Mouse (Mus musculus) hindbrain, embryonic 10.5 days (tissue): ENCODE data around the gene Sall4. TPM values are rescaled to one million over a fixed set of nuclear protein-coding genes. Genes with fewer than 3 reads are reported as not detected.
"Not testable (repeated sequence)": the region's sequence is repeated elsewhere in the genome, so short reads cannot be mapped to it uniquely, and the experiment has no call there.

ENCODE experiments used
- DNase-seq: peaks from one replicate; pipeline ENCODE4 v3.0.0-alpha.2; 2017; ENCODE audit warnings: low spot score
- H3K27ac ChIP-seq: fragments of 300-500 bp; sonication (generic); 2 replicates; pipeline ENCODE4 v1.5.1; 2016; ENCODE audit warnings: mild to moderate bottlenecking, moderate library complexity
- H3K27me3 ChIP-seq: fragments of 300-500 bp; sonication (generic); 2 replicates; pipeline ENCODE4 v1.6.1; 2016; ENCODE audit warnings: mild to moderate bottlenecking; ENCODE audit not compliant: poor library complexity, insufficient read depth, severe bottlenecking
- H3K36me3 ChIP-seq: fragments of 300-500 bp; sonication (generic); 2 replicates; pipeline ENCODE4 v1.6.1; 2016; ENCODE audit warnings: mild to moderate bottlenecking, moderate library complexity
- H3K4me1 ChIP-seq: fragments of 300-500 bp; sonication (generic); replicated peaks from 2 replicates; pipeline ENCODE4 v1.6.1; 2016; ENCODE audit warnings: mild to moderate bottlenecking
- H3K4me3 ChIP-seq: fragments of 300-500 bp; sonication (generic); 2 replicates; pipeline ENCODE4 v1.5.1; 2016; ENCODE audit warnings: mild to moderate bottlenecking, moderate library complexity
- H3K9me3 ChIP-seq: fragments of 300-500 bp; sonication (generic); 2 replicates; pipeline ENCODE4 v1.6.1; 2016; ENCODE audit warnings: mild to moderate bottlenecking, moderate library complexity
- WGBS: fragments of 180-500 bp; shearing (Covaris S2); methylation state at CpG from one replicate; pipeline ENCODE4 v1.1.7; 2016; 5-methylcytosine and 5-hydroxymethylcytosine counted together
- polyA plus RNA-seq: library from polyadenylated mRNA; unstranded; fragments of >200 nt; fragmentation: Nextera tagmentation; extraction: Ambion mirVana; gene quantifications from 2 replicates; pipeline ENCODE4 v1.2.1, GENCODE M21; 2016

The Sall4 gene
- polyA plus RNA-seq, 1 experiment from 2014 or later, result 19.0 TPM

DNA sequence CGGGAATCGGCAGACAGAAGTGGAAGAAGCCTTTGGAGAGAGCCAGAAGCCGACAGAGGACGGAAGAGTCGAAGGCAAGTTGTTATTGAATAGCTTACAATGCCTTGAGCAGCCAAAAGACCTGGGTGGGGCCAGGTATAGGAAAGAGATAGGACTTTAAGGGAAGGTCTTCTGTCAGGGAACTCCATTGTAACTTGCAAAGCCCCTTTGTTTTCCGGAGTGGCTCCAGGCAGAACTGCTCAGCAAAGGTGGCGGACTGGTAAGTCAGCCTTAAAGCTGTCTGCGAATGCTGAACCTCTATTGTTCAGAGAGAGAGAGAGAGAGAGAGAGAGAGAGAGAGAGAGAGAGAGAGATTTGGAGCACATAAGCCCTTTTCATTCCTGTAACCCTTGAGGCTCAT is 1.5 kb upstream of the Sall4 start:
- no peaks in the 10 kb centered on the region for H3K36me3 ChIP-seq
- no peak overlapping the region for H3K27ac ChIP-seq
- H3K4me3 ChIP-seq, result no peak overlapping the region
- no peak for DNase-seq
- 37% methylated on average over 8 of the region's 8 CpGs for WGBS
- H3K4me1 ChIP-seq, result peaks cover 43% of the 10 kb centered on the region
- peaks cover 20% of the 10 kb centered on the region for H3K27me3 ChIP-seq
- H3K9me3 ChIP-seq, result no peaks in the 10 kb centered on the region

DNA sequence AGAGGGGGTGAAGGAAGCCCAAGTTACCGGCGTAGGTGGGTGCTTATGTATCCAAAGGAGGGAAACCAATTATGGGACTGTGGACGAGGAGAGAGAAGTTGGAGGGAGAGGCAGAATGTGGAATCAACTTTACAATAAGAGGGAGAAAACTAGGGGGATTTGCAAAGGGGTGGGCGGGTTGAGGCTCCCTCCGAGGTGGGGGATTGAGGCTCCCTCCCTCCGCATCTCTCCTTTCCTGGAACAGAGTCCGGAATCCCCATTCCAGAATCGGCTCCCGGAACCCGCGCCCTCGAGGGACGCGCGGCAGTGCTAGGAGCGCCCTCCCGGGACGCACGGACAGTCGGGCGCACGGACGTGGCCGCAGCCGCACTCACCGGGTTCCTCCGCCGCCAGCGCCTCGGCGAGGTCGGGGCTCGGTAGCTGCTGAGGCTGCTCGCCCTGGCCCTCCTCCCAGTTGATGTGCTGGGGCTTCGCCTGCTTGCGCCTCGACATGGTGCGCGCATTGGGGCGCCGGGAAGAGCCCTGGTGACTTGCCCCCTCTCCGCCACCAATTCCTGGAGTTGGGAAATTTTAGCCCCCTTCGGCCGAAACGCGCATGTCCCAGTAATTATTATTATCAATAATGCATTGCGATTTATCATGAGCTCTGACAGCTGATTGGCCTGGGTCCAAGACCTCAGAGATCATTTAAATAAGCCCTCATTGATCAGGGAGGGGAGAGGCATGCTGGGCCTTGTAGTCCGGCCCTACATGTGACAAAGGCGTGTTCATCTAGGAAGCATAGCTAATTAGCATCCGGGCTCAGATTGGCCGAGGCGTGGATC is 993 bp downstream of the Sall4 start:
- no peaks in the 10 kb centered on the region for H3K36me3 ChIP-seq
- H3K27me3 ChIP-seq, result peaks cover 20% of the 10 kb centered on the region
- peaks cover 68% of the 10 kb centered on the region for H3K4me1 ChIP-seq
- no peaks in the 10 kb centered on the region for H3K9me3 ChIP-seq
- H3K27ac ChIP-seq, result peak overlapping the region; percentile 96
- DNase-seq, result peak; percentile 88
- H3K4me3 ChIP-seq, result peak overlapping the region; percentile 90
- WGBS, result under 1% methylated on average over 52 of the region's 52 CpGs

DNA sequence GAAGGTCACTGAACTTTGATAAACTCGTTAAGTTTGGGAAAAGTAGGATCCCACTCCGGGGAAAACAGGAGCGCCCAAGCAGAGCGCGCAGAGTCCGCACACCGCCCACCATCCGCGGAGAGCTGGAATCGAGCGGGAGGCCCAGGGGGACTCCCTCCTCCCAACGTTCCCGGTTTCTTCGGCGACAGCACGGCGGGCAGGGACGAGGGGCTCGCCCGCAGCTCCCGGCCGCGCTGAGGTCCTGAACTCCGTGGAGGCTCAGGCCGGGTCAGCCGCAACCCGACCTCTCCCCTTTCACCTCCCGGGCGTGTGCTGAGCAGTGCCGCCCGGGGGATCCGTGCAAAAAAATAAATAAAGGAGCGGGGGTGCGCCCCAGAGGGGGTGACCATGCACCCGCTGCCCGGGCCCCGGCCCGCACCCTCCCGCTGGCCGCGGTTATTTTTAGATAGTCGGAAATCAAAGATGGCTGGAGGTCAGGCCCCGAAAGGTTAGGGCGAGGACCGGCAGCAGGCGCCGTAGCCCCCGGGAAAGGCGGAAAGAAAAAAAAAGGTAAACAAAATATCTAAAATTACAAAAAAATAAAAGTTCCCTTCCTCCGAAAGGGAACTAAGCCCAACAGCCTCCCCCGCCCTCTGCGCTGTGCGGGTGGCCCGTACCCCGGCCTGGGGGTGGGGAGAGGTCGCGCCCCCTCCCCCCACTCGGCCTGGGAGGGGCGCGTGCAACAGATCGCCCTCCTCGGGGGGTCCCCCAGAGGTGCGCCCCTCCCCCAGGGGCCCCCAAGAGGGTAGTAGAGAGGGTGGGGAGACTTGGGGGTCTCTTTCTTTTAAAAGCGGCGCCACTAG is 1.8 kb downstream of the Sall4 start:
- peak overlapping the region; percentile 90 for H3K4me3 ChIP-seq
- H3K27me3 ChIP-seq, result peaks cover 20% of the 10 kb centered on the region
- no peak for DNase-seq
- no peaks in the 10 kb centered on the region for H3K9me3 ChIP-seq
- WGBS, result under 1% methylated on average over 65 of the region's 65 CpGs
- peaks cover 1% of the 10 kb centered on the region; the same call in 1 of the 2 replicates for H3K36me3 ChIP-seq
- H3K27ac ChIP-seq, result peak overlapping the region; percentile 96
- H3K4me1 ChIP-seq, result peaks cover 76% of the 10 kb centered on the region

DNA sequence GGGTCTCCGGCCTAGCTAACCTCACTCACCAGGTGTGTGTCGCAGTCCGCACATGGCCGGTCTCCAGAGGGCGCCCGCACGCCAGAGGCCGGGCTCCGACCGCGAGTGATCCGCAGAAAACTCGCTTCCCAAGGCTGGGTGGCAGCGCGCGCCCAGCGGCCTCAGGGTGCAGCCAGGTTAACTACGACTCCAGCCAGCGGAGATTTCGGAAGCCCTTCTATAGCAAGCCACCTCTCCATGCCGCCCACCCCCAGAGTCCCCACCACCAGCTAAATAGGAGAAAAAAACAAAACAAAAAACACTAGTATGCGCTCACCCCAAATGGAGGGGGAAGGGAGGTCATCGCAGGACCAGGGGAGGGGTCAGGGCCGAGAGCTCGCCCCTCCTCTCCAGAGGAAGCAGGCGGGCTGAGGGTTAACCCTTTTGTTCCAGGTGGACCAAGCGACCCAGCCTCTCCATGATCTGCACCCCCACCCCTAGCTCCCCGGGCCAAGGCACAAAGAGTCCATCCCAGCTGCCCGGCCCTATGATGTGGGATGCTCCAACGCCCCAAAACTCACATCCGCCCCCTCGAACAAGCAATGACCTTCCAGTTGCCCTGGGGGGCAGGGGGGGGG is 2.6 kb downstream of the Sall4 start:
- H3K9me3 ChIP-seq, result no peaks in the 10 kb centered on the region
- peak overlapping the region; percentile 96 for H3K27ac ChIP-seq
- under 1% methylated on average over 32 of the region's 32 CpGs for WGBS
- peaks cover 4% of the 10 kb centered on the region; the same call in 1 of the 2 replicates for H3K36me3 ChIP-seq
- peaks cover 77% of the 10 kb centered on the region for H3K4me1 ChIP-seq
- peak; percentile 82 for DNase-seq
- H3K4me3 ChIP-seq, result peak overlapping the region; percentile 90
- H3K27me3 ChIP-seq, result peaks cover 20% of the 10 kb centered on the region

DNA sequence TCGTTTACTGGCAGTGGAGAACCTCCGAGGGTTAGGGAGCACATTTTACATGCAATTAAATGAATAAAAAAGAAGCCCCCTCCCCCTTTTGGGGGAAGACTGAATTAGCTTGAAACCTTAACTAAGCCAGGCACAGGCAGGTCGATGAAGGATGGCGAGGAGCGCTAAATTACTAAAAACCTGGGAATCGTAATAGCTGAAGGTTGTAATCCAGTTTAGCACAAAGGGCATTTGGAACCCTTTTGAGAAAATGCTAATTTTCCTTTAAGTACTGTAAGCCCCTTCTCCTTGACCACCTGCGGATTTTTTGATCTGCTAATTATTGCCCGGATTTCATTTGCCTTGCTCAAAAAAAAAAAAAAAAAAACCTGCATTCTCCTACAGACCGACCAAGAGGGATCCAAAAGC is 3.3 kb downstream of the Sall4 start:
- no peak for DNase-seq
- Histone ChIP-seq H3K36me3 (peaks cover 11% of the 10 kb centered on the region; the same call in 1 of the 2 replicates), H3K4me1 (peaks cover 80% of the 10 kb centered on the region), H3K4me3 (peak overlapping the region; percentile 90), H3K27me3 (peaks cover 20% of the 10 kb centered on the region), H3K27ac (peak overlapping the region; percentile 2; the same call in 1 of the 2 replicates), H3K9me3 (no peaks in the 10 kb centered on the region)
- WGBS, result 4% methylated on average over 9 of the region's 9 CpGs

- no peak for DNase-seq
- Histone ChIP-seq H3K27me3 (peaks cover 14% of the 10 kb centered on the region), H3K36me3 (peaks cover 16% of the 10 kb centered on the region; the same call in 1 of the 2 replicates), H3K4me1 (peaks cover 77% of the 10 kb centered on the region), H3K27ac (peak overlapping the region; percentile 18; the same call in 1 of the 2 replicates), H3K9me3 (no peaks in the 10 kb centered on the region), H3K4me3 (peak overlapping the region; percentile 90)
- WGBS, result 4% methylated on average over 7 of the region's 7 CpGs
These were observed 4.0 kb downstream of the Sall4 start for GRCm38 (mm10) chr2:168763785-168764184.

DNA sequence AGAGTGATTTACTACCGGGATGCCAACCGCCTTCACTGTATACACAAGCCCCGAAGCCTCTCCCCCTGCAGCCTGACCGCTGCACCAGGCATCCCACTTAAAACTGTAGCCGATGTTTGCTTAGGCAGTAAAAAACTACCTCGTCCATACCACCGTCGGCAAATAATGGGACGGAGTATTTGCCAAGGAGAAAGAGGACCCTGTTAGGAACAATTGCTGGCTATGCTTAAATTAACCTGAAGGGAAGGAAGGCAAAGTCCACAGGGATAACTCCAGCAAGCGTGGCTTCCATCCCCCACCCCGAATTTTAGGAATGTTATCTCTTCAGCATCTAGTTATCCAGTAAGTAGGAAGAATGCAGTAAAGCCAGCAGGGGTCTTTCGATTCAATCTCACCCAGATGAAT is 5.3 kb downstream of the Sall4 start:
- Histone ChIP-seq H3K27me3 (no peaks in the 10 kb centered on the region), H3K27ac (peak overlapping the region; percentile 79), H3K4me1 (peaks cover 64% of the 10 kb centered on the region), H3K36me3 (peaks cover 24% of the 10 kb centered on the region; the same call in 1 of the 2 replicates), H3K4me3 (peak overlapping the region; percentile 90), H3K9me3 (no peaks in the 10 kb centered on the region)
- DNase-seq, result no peak
- 2% methylated on average over 12 of the region's 12 CpGs for WGBS

- no peak for DNase-seq
- Histone ChIP-seq H3K4me3 (peak overlapping the region; percentile 90), H3K27me3 (no peaks in the 10 kb centered on the region), H3K9me3 (no peaks in the 10 kb centered on the region), H3K27ac (peak overlapping the region; percentile 79), H3K36me3 (peaks cover 27% of the 10 kb centered on the region), H3K4me1 (peaks cover 63% of the 10 kb centered on the region)
- 11% methylated on average over 4 of the region's 4 CpGs for WGBS
These were observed 5.8 kb downstream of the Sall4 start for GRCm38 (mm10) chr2:168761954-168762353.

DNA sequence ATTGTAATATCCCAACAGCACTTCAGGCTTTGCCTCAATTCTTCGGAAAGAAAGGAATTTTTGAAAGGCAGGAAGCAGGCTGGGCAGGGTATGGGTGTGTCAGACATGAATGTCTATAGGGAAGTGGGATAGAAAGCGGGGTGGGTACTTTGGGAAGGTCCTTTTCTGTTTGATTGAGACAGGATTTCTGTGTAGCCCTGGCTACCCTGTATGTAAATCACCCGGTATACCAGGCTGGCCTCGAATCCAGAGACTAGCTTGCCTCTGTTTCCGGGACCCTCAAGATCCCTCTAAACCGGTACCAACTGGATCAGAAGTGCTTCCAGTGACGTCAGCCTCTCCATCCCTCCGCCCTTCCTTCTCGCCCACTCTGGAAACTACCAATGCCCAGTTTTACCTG is 6.6 kb downstream of the Sall4 start:
- WGBS, result 86% methylated on average over 9 of the region's 9 CpGs

DNA sequence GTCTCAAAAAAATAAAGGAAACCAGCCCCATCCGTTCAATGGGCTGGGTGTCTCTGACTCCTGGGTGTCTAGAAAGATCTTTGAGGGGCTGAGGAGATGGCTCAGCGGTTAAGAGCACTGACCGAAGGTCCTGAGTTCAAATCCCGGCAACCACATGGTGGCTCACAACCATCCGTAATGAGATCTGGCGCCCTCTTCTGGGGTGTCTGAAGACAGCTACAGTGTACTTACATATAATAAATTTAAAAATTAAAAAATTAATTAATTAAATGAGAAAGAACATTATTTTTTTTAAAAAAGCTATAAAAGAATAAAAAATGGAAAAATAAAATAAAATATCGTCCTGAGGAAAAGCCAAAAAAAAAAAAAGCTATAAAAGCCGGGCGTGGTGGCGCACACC is 23.3 kb downstream of the Sall4 start:
- peaks cover 14% of the 10 kb centered on the region; the same call in 1 of the 2 replicates for H3K4me1 ChIP-seq
- H3K27me3 ChIP-seq, H3K9me3 ChIP-seq, DNase-seq, H3K4me3 ChIP-seq, H3K27ac ChIP-seq: not testable (repeated sequence)
- peaks cover 30% of the 10 kb centered on the region for H3K36me3 ChIP-seq
- WGBS, result 89% methylated on average over 10 of the region's 10 CpGs

More for the DNA sequence above, 6.6 kb downstream of the Sall4 start:
- Histone ChIP-seq H3K27ac (peak overlapping the region; percentile 53; the same call in 1 of the 2 replicates), H3K9me3 (no peaks in the 10 kb centered on the region), H3K4me3 (no peak overlapping the region), H3K27me3 (no peaks in the 10 kb centered on the region), H3K36me3 (peaks cover 35% of the 10 kb centered on the region), H3K4me1 (peaks cover 56% of the 10 kb centered on the region)
- DNase-seq, result no peak

DNA sequence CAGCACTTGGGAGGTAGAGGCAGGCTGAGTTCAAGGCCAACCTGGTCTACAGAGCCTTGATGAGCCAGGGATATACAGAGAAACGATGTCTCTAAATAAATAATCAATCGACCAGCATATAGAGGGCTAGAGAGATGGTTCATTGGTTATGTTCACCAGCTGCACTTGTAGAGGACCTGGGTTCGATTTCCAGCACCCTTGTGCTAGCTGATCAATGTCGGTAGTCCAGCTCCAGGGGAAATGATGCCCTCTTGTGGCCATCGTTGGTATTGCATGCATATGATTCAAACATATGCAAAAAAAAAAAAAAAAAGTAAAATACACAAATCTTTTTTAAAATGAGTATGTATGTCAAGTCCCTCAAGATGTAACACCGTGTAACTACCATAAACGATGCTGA is 25.1 kb downstream of the Sall4 start:
- H3K27me3 ChIP-seq, result no peaks in the 10 kb centered on the region
- peaks cover 14% of the 10 kb centered on the region; the same call in 1 of the 2 replicates for H3K4me1 ChIP-seq
- peak overlapping the region; percentile 88 for H3K4me3 ChIP-seq
- WGBS, result 20% methylated on average over 7 of the region's 7 CpGs
- peak; percentile 64 for DNase-seq
- H3K9me3 ChIP-seq, result peaks cover 4% of the 10 kb centered on the region; the same call in 1 of the 2 replicates
- peaks cover 12% of the 10 kb centered on the region for H3K36me3 ChIP-seq
- no peak overlapping the region for H3K27ac ChIP-seq

DNA sequence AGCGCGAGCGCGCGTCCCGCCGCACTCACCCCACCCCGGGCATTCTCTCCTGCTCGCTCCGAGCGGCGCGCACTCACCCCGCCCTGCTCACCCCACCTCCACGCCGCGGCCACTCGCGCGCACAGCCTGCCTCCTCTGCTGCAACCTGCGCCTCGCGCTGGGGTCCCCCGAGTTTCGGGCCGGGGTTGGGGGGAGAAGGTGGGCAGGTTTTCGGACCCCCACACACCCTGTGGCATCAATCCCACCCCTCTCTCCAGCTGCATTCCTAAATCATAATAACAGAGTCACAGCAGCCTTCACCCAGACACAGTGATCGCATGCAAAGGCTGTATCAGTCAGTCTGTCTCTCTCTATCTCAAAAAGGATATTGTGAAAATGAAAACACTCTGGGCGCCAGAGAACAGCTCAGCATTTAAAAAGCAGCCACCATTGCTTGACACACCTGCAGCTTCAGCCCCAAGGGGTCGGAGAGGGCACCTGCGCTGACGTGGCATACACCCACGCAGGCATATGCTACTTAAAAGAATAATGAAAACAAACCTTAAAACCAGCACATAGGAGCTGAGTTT is 25.6 kb downstream of the Sall4 start, which contains the start of gene Atp9a:
Gene Atp9a, minus strand, starts transcription at position 351 of the 569 bp plus-strand sequence.
- Histone ChIP-seq H3K9me3 (peaks cover 4% of the 10 kb centered on the region; the same call in 1 of the 2 replicates), H3K27ac (peak within 1 kb of the TSS; percentile 94), H3K27me3 (no peaks in the 10 kb centered on the region), H3K4me1 (peaks cover 14% of the 10 kb centered on the region; the same call in 1 of the 2 replicates), H3K4me3 (peak within 1 kb of the TSS; percentile 88), H3K36me3 (peaks cover 7% of the 10 kb centered on the region)
- DNase-seq, result peak; percentile 65
- 7% methylated on average over 33 of the region's 33 CpGs for WGBS
